ENCODE assay signal across 8 mouse cellular contexts in the genomic region with DNA sequence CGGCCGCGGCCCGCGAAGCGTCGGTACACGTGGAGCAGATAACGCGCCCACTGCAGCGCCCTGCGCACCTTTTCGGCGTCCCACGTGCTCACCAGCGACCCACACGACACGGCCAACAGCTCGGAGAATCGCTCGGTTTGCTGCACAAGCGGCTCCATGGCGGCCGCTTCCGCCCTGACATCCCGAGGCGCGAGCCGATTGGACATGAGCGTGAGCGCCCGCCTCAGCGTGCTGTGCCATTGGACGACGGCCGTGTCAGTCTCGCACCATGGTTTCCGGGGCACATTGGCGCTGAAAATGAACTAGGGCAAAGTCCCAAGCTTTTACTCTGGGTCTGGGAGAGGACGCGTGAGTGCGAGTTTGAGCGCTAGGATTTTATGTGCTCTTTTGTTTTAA. TPM values are rescaled to one million over a fixed set of nuclear protein-coding genes. Genes with fewer than 3 reads are reported as not detected.
DNase-seq lines count a peak whose midpoint lies in the region; ATAC-seq and TF ChIP-seq lines count a peak whose summit lies in the region.

A gene (minus strand): TSS at position 171 of the 396 bp plus-strand sequence.

- ATAC-seq in kidney, embryonic 14.5 days (ENCODE audit: low FRiP score, low TSS enrichment) = peak; percentile 98
- peak; percentile 96 for ATAC-seq in limb, embryonic 15.5 days (ENCODE audit: insufficient number of reproducible peaks, low FRiP score, low TSS enrichment, low read depth)

- peak; percentile 96 for DNase-seq in A20 (ENCODE audit: low read depth, low spot score)
- DNase-seq in heart, adult 9 months (ENCODE audit: low spot score in 2 of 2) = peak; percentile 98
- peak; percentile 76 to 92 for DNase-seq in monocyte, adult 2 months (ENCODE audit: low read depth in 1 of 2, low spot score in 2 of 2)
- DNase-seq in spleen, postnatal 36 days (ENCODE audit: low spot score in 2 of 2) = peak; percentile 92 to 93

- no peaks in the 10 kb centered on the region for H3K9me3 ChIP-seq in kidney, embryonic 14.5 days (ENCODE audit: control insufficient read depth, low read length)
- H3K9me3 ChIP-seq in limb, embryonic 15.5 days = no peaks in the 10 kb centered on the region

- no peaks in the 10 kb centered on the region for H3K36me3 ChIP-seq in kidney, embryonic 14.5 days (ENCODE audit: control insufficient read depth, insufficient read depth, low read length)
- H3K36me3 ChIP-seq in limb, embryonic 15.5 days = peaks cover 6% of the 10 kb centered on the region; the same call in 1 of the 2 replicates

- peak within 1 kb of the TSS; percentile 92 for H3K9ac ChIP-seq in kidney, embryonic 14.5 days (ENCODE audit: low read depth, low read length)
- H3K9ac ChIP-seq in limb, embryonic 15.5 days = peak within 1 kb of the TSS; percentile 94

- no peaks in the 10 kb centered on the region for H3K27me3 ChIP-seq in kidney, embryonic 14.5 days (ENCODE audit: control insufficient read depth, insufficient read depth, low read length)
- no peaks in the 10 kb centered on the region for H3K27me3 ChIP-seq in limb, embryonic 15.5 days

- under 1% methylated on average over 43 of the region's 43 CpGs for WGBS in kidney, embryonic 14.5 days
- WGBS in limb, embryonic 15.5 days = under 1% methylated on average over 43 of the region's 43 CpGs

- TF ChIP-seq CTCF in bone marrow macrophage, adult 2 months (IDR thresholded peaks at IDR 0.05; ENCODE audit: low read depth, low read length) = no peak
- TF ChIP-seq CTCF in embryonic fibroblast, embryonic 13.5 days (IDR thresholded peaks at IDR 0.05; ENCODE audit: borderline replicate concordance, insufficient read depth, low read length) = no peak

- no peak for TF ChIP-seq POLR2A in bone marrow macrophage, adult 2 months (IDR thresholded peaks at IDR 0.05; ENCODE audit: borderline replicate concordance, low read depth, low read length)
- TF ChIP-seq POLR2A in embryonic fibroblast, embryonic 13.5 days (IDR thresholded peaks at IDR 0.05; ENCODE audit: low read depth, low read length) = peak; percentile 75

- peaks cover 15% of the 10 kb centered on the region for H3K4me1 ChIP-seq in bone marrow macrophage, adult 2 months (ENCODE audit: control insufficient read depth, insufficient read depth, low read length)
- peaks cover 4% of the 10 kb centered on the region for H3K4me1 ChIP-seq in embryonic fibroblast, embryonic 13.5 days (ENCODE audit: control insufficient read depth, insufficient read depth, low read length)
- H3K4me1 ChIP-seq in kidney, embryonic 14.5 days (ENCODE audit: control insufficient read depth, insufficient read depth, low read length) = peaks cover 12% of the 10 kb centered on the region
- peaks cover 22% of the 10 kb centered on the region for H3K4me1 ChIP-seq in limb, embryonic 15.5 days

- H3K4me3 ChIP-seq in bone marrow macrophage, adult 2 months (ENCODE audit: insufficient read depth, low read length) = peak within 1 kb of the TSS; percentile 84
- peak within 1 kb of the TSS; percentile 54 for H3K4me3 ChIP-seq in embryonic fibroblast, embryonic 13.5 days (ENCODE audit: insufficient read depth, low read length)
- H3K4me3 ChIP-seq in kidney, embryonic 14.5 days (ENCODE audit: low read length) = peak within 1 kb of the TSS; percentile 71
- H3K4me3 ChIP-seq in limb, embryonic 15.5 days = peak within 1 kb of the TSS; percentile 79

- H3K27ac ChIP-seq in bone marrow macrophage, adult 2 months (ENCODE audit: insufficient read depth, low read depth, low read length) = peak within 1 kb of the TSS; percentile 85
- peak within 1 kb of the TSS; percentile 80 for H3K27ac ChIP-seq in embryonic fibroblast, embryonic 13.5 days (ENCODE audit: insufficient read depth, low read length)
- peak within 1 kb of the TSS; percentile 95 for H3K27ac ChIP-seq in kidney, embryonic 14.5 days (ENCODE audit: low read depth, low read length)
- peak within 1 kb of the TSS; percentile 99 for H3K27ac ChIP-seq in limb, embryonic 15.5 days

- peak within 1 kb of the TSS; percentile 67 for H3K4me2 ChIP-seq in kidney, embryonic 14.5 days (replicated peaks; ENCODE audit: low read depth, low read length)
- peak within 1 kb of the TSS; percentile 82 for H3K4me2 ChIP-seq in limb, embryonic 15.5 days

RNA-seq across cellular contexts. Expression of the gene that starts here (rescaled TPM):
- polyA plus RNA-seq in bone marrow macrophage, adult 2 months (2012; ENCODE audit: insufficient read depth, insufficient read length, missing spikeins) = 2.8 and 3.8 TPM in 2 replicates
- polyA plus RNA-seq in embryonic fibroblast, embryonic 13.5 days (2011; ENCODE audit: insufficient read length, low read depth, missing spikeins) = 11.5 and 15.9 TPM in 2 replicates
- 17.6 and 18.2 TPM in 2 replicates for polyA plus RNA-seq in kidney, embryonic 14.5 days (2014; fragmentation: Nextera tagmentation; extraction: Ambion mirVana)
- polyA plus RNA-seq in limb, embryonic 15.5 days (2015; fragmentation: Nextera tagmentation; extraction: Ambion mirVana) = 10.0 and 15.3 TPM in 2 replicates

Comparison
In these comparisons a context has a peak if more than half of its experiments do, and no peak if none do; other contexts are left out.
1. Peak in every context shown above with its lines: DNase-seq, ATAC-seq, H3K4me3 ChIP-seq and H3K27ac ChIP-seq.